Mouse (Mus musculus): ENCODE measurements around the gene Ipo13.

Ipo13 gene

GRCm38 (mm10) chr4:117847011-117847410, 67.8 kb downstream of the Ipo13 start:
- in situ Hi-C loops (cut with MboI, MseI) = loop anchor here (25.0 kb wide), 1 partner anchor 1760 kb away; the partner anchor contains the start of genes Lrrc41 and Uqcrh

DNA sequence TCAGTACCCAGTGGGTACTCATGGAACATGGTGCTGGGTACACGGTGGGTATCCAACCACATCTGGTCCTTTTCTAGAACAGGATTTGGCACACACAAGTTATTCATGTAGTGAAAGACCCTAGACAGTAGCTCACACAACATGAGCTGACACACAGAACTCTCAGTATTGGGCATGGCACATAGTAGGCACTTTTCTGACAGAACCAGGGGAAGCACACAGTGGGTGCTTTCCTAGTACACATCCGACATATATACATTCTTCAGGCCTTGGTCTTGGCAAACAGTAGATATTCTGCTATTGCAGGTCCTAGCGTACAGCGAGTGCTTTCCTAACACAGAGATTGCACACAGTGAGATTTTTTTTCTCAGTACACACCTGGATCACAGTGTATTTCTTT, 68.5 kb downstream of the Ipo13 start:
- in situ Hi-C loops (cut with MboI, MseI) = loop anchor here (25.0 kb wide), 1 partner anchor 1759 kb away; the partner anchor contains the start of genes Lrrc41 and Uqcrh

DNA sequence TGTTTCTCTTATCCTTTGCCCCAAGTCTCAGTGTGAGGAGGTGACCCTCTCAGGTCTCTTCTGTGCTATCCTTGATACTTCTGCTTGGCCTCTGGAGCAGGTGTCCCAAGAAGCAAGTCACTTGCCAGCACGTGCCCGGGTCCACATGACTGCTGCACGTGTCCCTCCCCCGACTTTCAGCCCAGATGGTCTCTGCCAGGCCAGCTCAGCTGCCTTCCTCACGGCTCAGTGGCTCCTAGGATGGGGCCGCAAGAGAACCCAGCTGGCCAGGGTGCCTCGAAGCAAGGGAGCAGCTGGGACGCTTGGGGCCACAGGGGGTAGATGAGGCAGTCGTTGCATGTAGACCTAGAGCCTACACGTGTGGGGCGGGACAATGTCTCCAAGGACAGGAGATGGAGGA, 69.5 kb downstream of the Ipo13 start:
- in situ Hi-C loops (cut with MboI, MseI) = loop anchor here (25.0 kb wide), 1 partner anchor 1758 kb away; the partner anchor contains the start of genes Lrrc41 and Uqcrh

Measured in T-helper 1 cell (primary cell).